Mouse (Mus musculus) lung, embryonic 16.5 days (tissue): ENCODE measurements around the gene Clca4a. TPM values are rescaled to one million over a fixed set of nuclear protein-coding genes. Genes with fewer than 3 reads are reported as not detected.

Source experiments
- ATAC-seq: fragments of 200-750 bp; cut with Nextera tagmentation; 2 replicates; pipeline ENCODE4 v1.8.0; 2017; ENCODE audit warnings: low read depth, mild to moderate bottlenecking, moderate library complexity
- H3K27ac ChIP-seq: fragments of 300-500 bp; sonication (generic); 2 replicates; pipeline ENCODE4 v1.5.1; 2014; ENCODE audit warnings: mild to moderate bottlenecking, control low read depth, low read length
- H3K27me3 ChIP-seq: fragments of 300-500 bp; sonication (generic); 2 replicates; pipeline ENCODE4 v1.6.1; 2014; ENCODE audit warnings: low read depth, low read length, mixed read lengths; ENCODE audit not compliant: control insufficient read depth, insufficient read depth
- H3K36me3 ChIP-seq: fragments of 300-500 bp; sonication (generic); 2 replicates; pipeline ENCODE4 v1.6.1; 2014; ENCODE audit warnings: low read length; ENCODE audit not compliant: control insufficient read depth, insufficient read depth
- H3K4me1 ChIP-seq: fragments of 300-500 bp; sonication (generic); replicated peaks from 2 replicates; pipeline ENCODE4 v1.6.1; 2014; ENCODE audit warnings: low read length, mixed read lengths; ENCODE audit not compliant: control insufficient read depth, insufficient read depth
- H3K4me2 ChIP-seq: fragments of 300-500 bp; sonication (generic); 2 replicates; pipeline ENCODE4 v1.6.1; 2014; ENCODE audit warnings: low read depth, low read length, control low read depth
- H3K4me3 ChIP-seq: fragments of 300-500 bp; sonication (generic); 2 replicates; pipeline ENCODE4 v1.5.1; 2014; ENCODE audit warnings: mild to moderate bottlenecking, low read length, control low read depth
- H3K9ac ChIP-seq: fragments of 300-500 bp; sonication (generic); 2 replicates; pipeline ENCODE4 v1.6.1; 2014; ENCODE audit warnings: low read length, control low read depth
- H3K9me3 ChIP-seq: fragments of 300-500 bp; sonication (generic); 2 replicates; pipeline ENCODE4 v1.6.1; 2016; ENCODE audit warnings: low read length; ENCODE audit not compliant: control insufficient read depth
- WGBS: fragments of 180-500 bp; shearing (Covaris S2); extraction: QIAGEN DNeasy Blood & Tissue Kit; methylation state at CpG from one replicate; pipeline ENCODE4 v1.1.7; 2014; 5-methylcytosine and 5-hydroxymethylcytosine counted together
- polyA plus RNA-seq: library from polyadenylated mRNA; unstranded; fragments of >200 nt; fragmentation: Nextera tagmentation; extraction: Ambion mirVana; gene quantifications from 2 replicates; pipeline ENCODE4 v1.2.1, GENCODE M21; 2015

Clca4a gene
- 0.09 TPM in 1 of 2 replicates, not detected in the other for polyA plus RNA-seq

- Histone ChIP-seq H3K4me2 (no peak within 1 kb of the TSS), H3K27me3 (peaks cover 2% of the 10 kb centered on the region; the same call in 1 of the 2 replicates), H3K27ac (no peak within 1 kb of the TSS), H3K9ac (no peak within 1 kb of the TSS), H3K4me3 (no peak within 1 kb of the TSS), H3K4me1 (no peaks in the 10 kb centered on the region), H3K9me3 (peaks cover 3% of the 10 kb centered on the region; the same call in 1 of the 2 replicates), H3K36me3 (no peaks in the 10 kb centered on the region)
- ATAC-seq = no peak
Measured at GRCm38 (mm10) chr3:144974945-144975344, at the start of gene Clca4a. Gene Clca4a (minus strand): TSS chr3:144975045.

- ATAC-seq = no peak
- H3K4me1 ChIP-seq = no peaks in the 10 kb centered on the region
- no peak overlapping the region for H3K9ac ChIP-seq
- no peak overlapping the region for H3K4me3 ChIP-seq
- WGBS = 67% methylated on average over 3 of the region's 3 CpGs
- H3K9me3 ChIP-seq = no peaks in the 10 kb centered on the region
- H3K36me3 ChIP-seq = no peaks in the 10 kb centered on the region
- H3K27me3 ChIP-seq = no peaks in the 10 kb centered on the region
- H3K27ac ChIP-seq = no peak overlapping the region
- H3K4me2 ChIP-seq = no peak overlapping the region
Measured at GRCm38 (mm10) chr3:145017807-145018206, 43.0 kb upstream of the Clca4a start.

GRCm38 (mm10) chr3:145004422-145004821 lies 29.6 kb upstream of the Clca4a start:
- no peak for ATAC-seq
- Histone ChIP-seq H3K4me3 (no peak overlapping the region), H3K27ac (no peak overlapping the region), H3K4me1 (no peaks in the 10 kb centered on the region), H3K36me3 (no peaks in the 10 kb centered on the region), H3K27me3 (no peaks in the 10 kb centered on the region), H3K4me2 (no peak overlapping the region), H3K9ac (no peak overlapping the region), H3K9me3 (no peaks in the 10 kb centered on the region)
- 29% methylated on average over 5 of the region's 5 CpGs for WGBS

GRCm38 (mm10) chr3:145000912-145001311 lies 26.1 kb upstream of the Clca4a start:
- Histone ChIP-seq H3K27ac (no peak overlapping the region), H3K36me3 (no peaks in the 10 kb centered on the region), H3K4me2 (no peak overlapping the region), H3K27me3 (no peaks in the 10 kb centered on the region), H3K9me3 (no peaks in the 10 kb centered on the region), H3K4me1 (no peaks in the 10 kb centered on the region), H3K4me3 (no peak overlapping the region), H3K9ac (no peak overlapping the region)
- WGBS = 39% methylated on average over 1 of the region's 1 CpGs
- no peak for ATAC-seq

- no peaks in the 10 kb centered on the region for H3K9me3 ChIP-seq
- H3K27ac ChIP-seq = no peak overlapping the region
- no peak overlapping the region for H3K9ac ChIP-seq
- no peaks in the 10 kb centered on the region; the same call in 1 of the 2 replicates for H3K27me3 ChIP-seq
- 85% methylated on average over 5 of the region's 5 CpGs for WGBS
- no peak overlapping the region for H3K4me3 ChIP-seq
- ATAC-seq = no peak
- H3K4me2 ChIP-seq = no peak overlapping the region
- H3K36me3 ChIP-seq = no peaks in the 10 kb centered on the region
- no peaks in the 10 kb centered on the region for H3K4me1 ChIP-seq
Measured at GRCm38 (mm10) chr3:144993055-144993454, 18.2 kb upstream of the Clca4a start.

- H3K36me3 ChIP-seq = no peaks in the 10 kb centered on the region
- no peak overlapping the region for H3K4me2 ChIP-seq
- no peaks in the 10 kb centered on the region for H3K4me1 ChIP-seq
- no peak overlapping the region for H3K27ac ChIP-seq
- no peak for ATAC-seq
- no peaks in the 10 kb centered on the region; the same call in 1 of the 2 replicates for H3K27me3 ChIP-seq
- no peak overlapping the region for H3K9ac ChIP-seq
- H3K4me3 ChIP-seq = no peak overlapping the region
- no peaks in the 10 kb centered on the region for H3K9me3 ChIP-seq
Measured at GRCm38 (mm10) chr3:144992618-144993017, 17.8 kb upstream of the Clca4a start.

GRCm38 (mm10) chr3:144985890-144986289 lies 11.0 kb upstream of the Clca4a start:
- Histone ChIP-seq H3K9ac (no peak overlapping the region), H3K27me3 (no peaks in the 10 kb centered on the region; the same call in 1 of the 2 replicates), H3K36me3 (no peaks in the 10 kb centered on the region), H3K4me3 (no peak overlapping the region), H3K4me1 (no peaks in the 10 kb centered on the region), H3K9me3 (no peaks in the 10 kb centered on the region), H3K27ac (no peak overlapping the region), H3K4me2 (no peak overlapping the region)
- ATAC-seq = no peak
- 61% methylated on average over 5 of the region's 5 CpGs for WGBS

GRCm38 (mm10) chr3:144980551-144980950 lies 5.7 kb upstream of the Clca4a start:
- peaks cover 3% of the 10 kb centered on the region; the same call in 1 of the 2 replicates for H3K9me3 ChIP-seq
- no peak overlapping the region for H3K27ac ChIP-seq
- H3K36me3 ChIP-seq = no peaks in the 10 kb centered on the region
- WGBS = 81% methylated on average over 6 of the region's 6 CpGs
- no peak overlapping the region for H3K4me3 ChIP-seq
- no peaks in the 10 kb centered on the region; the same call in 1 of the 2 replicates for H3K27me3 ChIP-seq
- no peak overlapping the region for H3K9ac ChIP-seq
- ATAC-seq = no peak
- H3K4me1 ChIP-seq = no peaks in the 10 kb centered on the region
- H3K4me2 ChIP-seq = no peak overlapping the region

- no peak overlapping the region for H3K4me2 ChIP-seq
- no peaks in the 10 kb centered on the region; the same call in 1 of the 2 replicates for H3K27me3 ChIP-seq
- no peaks in the 10 kb centered on the region for H3K4me1 ChIP-seq
- H3K4me3 ChIP-seq = no peak overlapping the region
- no peak overlapping the region for H3K9ac ChIP-seq
- no peak overlapping the region for H3K27ac ChIP-seq
- H3K9me3 ChIP-seq = peaks cover 3% of the 10 kb centered on the region; the same call in 1 of the 2 replicates
- H3K36me3 ChIP-seq = no peaks in the 10 kb centered on the region
- WGBS = 42% methylated on average over 4 of the region's 4 CpGs
- ATAC-seq = no peak
Measured at GRCm38 (mm10) chr3:144977631-144978030, 2.8 kb upstream of the Clca4a start.

- Histone ChIP-seq H3K4me1 (no peaks in the 10 kb centered on the region), H3K9ac (no peak overlapping the region), H3K27ac (no peak overlapping the region), H3K4me2 (no peak overlapping the region), H3K27me3 (peaks cover 2% of the 10 kb centered on the region; the same call in 1 of the 2 replicates), H3K36me3 (no peaks in the 10 kb centered on the region), H3K9me3 (peaks cover 3% of the 10 kb centered on the region; the same call in 1 of the 2 replicates), H3K4me3 (no peak overlapping the region)
- ATAC-seq = no peak
- WGBS = 71% methylated on average over 1 of the region's 1 CpGs
Measured at GRCm38 (mm10) chr3:144976091-144976490, 1.2 kb upstream of the Clca4a start.
